Mouse (Mus musculus) cerebellum, adult 9-10 months (tissue): ENCODE measurements at regions not wholly inside any gene's neighbourhood (a gene's known extent, or its start where the extent isn't known, plus 50 kb on each side); places are given as distances from the start of the nearest gene placed in this dataset.
"Not testable (repeated sequence)": the region's sequence is repeated elsewhere in the genome, so short reads cannot be mapped to it uniquely, and the experiment has no call there.

ENCODE experiments used
- DNase-seq: peaks from one replicate; pipeline ENCODE4 v3.0.0; 2022

DNA sequence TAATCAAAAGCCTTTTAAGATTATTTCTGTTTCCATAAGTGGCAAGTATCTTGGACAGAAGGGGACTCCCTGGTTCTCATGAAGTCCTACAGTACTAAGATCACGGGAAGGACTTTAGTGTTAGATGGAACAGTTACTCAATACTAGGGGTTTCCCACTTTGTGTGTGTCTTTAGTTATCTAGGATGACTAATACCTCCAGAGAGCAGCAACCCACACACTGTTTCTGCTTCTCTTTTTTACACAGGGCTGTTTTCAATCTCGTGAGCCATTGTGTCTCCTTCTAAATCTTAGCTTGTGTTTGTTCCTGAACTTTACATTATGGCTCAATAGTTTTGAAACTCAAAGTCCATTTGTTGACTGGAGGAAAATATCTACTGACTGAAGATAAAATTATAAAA lies 496.5 kb upstream of the Impg1 start:
- DNase-seq, result no peak

- no peak for DNase-seq
These were observed 477.7 kb upstream of the Impg1 start for GRCm38 (mm10) chr9:80942991-80943390.

DNA sequence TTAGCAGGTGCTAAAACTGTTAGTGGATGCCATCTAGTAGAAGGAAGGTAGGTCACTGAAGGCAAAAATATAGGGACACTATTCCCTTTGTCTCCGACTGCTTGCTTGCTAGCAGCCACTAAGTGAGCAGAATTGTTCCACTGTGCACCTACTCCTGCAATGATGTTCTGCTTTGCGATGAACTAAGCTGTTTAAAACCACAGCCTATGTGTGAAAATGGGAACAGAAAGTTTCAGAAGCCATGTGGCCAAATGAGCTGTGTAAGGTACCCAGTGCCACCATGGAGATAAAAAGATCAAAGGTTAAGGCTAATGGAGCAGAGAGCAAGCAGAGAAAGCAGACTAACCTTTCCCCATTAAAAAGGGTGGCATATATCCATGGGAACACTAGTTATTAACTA lies 476.1 kb upstream of the Impg1 start:
- DNase-seq, result no peak

GRCm38 (mm10) chr9:80938238-80938637 lies 473.0 kb upstream of the Impg1 start:
- no peak for DNase-seq

GRCm38 (mm10) chr9:80930628-80931027 lies 465.3 kb upstream of the Impg1 start:
- no peak for DNase-seq

- DNase-seq, result no peak
These were observed 455.0 kb upstream of the Impg1 start for GRCm38 (mm10) chr9:80920304-80920703.

DNA sequence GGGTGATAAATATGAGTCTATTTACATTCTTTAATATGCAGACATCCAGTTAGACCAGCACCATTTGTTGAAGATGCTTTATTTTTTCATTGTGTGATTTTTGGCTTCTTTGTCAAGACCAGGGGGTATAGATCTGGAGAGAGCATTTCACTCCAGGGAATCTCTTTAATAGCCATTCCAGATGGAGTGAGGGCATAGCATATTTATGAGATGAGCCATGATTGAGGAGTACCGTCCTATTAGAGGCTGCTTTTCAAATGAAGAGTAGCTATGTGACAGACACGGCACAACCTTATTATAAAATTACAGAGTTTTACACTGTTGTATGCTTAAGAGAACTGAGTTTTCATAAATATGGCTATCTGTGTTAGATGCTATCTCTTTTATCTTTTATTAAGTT lies 448.6 kb upstream of the Impg1 start:
- DNase-seq, result no peak

- DNase-seq, result no peak
These were observed 446.9 kb upstream of the Impg1 start for GRCm38 (mm10) chr9:80912177-80912576.

GRCm38 (mm10) chr9:80866807-80867206 lies 401.5 kb upstream of the Impg1 start:
- no peak for DNase-seq

DNA sequence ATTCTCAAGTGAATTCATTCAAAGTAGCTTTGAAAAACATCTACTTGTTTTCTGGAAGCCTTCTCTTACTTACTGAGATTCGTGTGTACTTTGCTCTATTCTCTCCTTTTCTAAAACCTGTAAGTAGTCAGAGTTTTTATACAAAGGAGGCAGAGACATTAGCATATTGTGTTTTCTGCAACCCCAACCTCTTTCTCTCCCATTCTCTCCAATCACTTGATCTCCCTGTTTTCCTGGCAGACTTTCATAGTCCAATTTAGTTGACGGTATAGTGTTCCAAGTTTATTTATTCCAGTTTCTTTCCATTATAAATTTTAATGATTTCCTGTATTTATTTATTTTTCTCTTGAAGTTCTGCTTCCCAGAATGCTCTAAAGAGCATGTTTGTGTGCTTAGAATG lies 393.7 kb upstream of the Impg1 start:
- no peak for DNase-seq

DNA sequence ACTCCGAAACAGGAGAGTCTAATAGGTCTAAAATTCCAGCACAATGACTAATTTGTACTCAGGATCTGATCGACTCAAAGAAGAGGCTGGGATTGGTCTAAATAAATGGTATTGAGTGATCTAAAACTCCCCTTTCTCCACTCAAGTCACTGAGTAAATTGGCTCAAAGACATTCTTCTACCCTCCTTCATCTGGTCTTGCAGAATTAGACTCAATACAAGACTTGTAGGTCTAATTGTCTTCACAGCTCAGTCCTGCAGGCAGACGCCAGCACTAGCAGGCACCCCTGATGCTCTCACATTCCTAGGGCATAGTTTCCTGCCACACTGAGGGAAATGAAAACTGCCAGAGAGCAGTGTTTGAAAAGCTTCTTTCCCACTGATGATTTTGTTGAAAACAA lies 382.9 kb upstream of the Impg1 start:
- DNase-seq, result no peak

DNA sequence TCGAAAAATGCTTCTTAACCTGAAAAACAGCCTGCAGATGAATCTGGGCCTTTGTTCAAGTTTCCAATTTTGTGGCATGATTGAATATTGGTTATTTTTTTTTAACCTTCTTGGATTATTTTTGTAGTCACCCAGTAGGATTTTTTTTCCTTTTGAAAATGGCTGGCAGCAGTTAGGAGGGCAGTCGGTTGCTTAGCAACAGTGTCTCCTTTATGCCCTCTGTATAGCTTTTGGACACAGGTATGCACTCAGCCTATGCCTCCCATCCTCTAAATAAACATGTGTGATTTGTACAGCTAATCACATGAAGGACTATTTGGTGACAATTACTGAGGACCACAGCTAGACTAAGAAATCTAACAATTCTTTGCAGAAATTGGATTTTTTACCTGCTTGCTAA lies 367.5 kb upstream of the Impg1 start:
- DNase-seq, result no peak

DNA sequence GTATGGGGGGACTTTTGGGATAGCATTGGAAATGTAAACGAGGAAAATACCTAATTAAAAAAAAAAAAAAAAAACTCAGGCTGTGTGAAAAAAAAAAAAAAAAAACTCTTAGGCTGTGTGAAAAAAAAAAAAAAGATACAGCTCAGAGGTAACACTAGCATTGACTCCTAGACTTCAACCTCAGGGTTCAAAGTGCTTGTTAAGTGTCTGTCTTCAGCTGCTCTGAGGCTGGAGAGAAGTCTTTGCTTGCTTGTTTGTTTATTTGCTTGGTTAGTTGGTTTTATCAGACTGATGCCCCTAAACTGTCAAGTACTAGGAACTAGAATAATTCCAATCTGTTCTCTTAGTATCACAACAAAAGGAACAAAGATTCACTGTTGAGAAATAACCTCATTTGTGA lies 360.1 kb upstream of the Impg1 start:
- no peak for DNase-seq

- DNase-seq, result no peak
These were observed 354.8 kb upstream of the Impg1 start for GRCm38 (mm10) chr9:80820066-80820465.

- no peak for DNase-seq
These were observed 353.8 kb upstream of the Impg1 start for GRCm38 (mm10) chr9:80819070-80819469.

GRCm38 (mm10) chr9:80813921-80814320 lies 348.6 kb upstream of the Impg1 start:
- not testable (repeated sequence) for DNase-seq

GRCm38 (mm10) chr9:80791523-80791922 lies 326.2 kb upstream of the Impg1 start:
- no peak for DNase-seq

DNA sequence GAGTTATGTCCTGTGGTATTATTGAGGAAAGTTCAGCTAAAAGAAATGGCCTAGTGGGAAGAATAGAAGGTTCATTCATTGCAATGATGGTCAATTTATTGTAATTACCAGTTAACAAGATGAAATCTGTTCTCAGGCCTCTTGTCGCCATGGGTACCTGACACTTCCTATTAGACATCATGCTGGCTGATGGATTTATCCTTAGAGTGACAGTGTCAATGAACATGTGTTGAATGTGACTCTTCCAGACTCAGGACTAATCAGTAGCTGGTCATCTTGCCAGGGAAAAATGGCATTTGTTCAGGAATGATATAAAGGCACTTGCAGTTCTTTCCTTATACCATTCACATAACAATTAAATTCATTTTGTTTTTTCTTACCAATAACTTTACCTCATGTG lies 309.3 kb upstream of the Impg1 start:
- no peak for DNase-seq

DNA sequence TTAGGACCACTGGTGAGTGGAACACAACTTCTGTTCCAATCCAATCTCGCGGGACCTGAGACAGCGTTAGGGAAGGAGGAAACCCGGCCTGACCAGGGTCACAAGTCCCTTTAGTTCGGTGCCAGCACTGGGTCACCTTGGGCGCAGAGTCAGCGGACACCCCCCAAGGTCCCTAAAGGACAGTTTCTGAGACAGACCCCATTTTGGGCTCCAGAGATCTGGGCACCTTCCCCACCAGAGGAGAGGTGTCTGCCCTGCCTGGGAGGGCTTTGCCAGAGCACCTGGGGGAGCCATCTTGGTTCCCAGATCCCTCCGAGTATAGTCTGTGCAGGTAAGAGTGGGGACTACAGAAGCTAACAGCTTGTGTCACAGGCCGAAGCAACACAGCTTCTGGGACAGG lies 270.5 kb upstream of the Impg1 start:
- not testable (repeated sequence) for DNase-seq

DNA sequence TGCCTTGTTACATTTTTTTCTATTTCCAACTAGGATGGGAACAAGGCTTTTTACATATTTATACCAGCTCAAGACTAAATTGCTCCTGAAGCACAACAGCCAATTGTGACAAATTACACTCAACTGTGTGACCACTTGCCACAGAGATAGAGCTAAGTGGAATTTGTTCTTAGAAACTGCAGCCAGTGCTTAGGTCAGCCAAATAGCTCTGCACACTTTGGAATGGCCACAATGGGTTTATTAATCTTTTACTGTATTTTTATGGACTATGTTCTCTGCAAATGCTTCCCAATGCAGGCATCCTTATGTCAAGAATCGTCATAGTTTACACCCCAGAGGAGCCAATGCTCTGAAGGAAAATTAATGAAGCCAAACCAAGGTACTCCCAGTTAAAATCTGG lies 267.7 kb upstream of the Impg1 start:
- no peak for DNase-seq

GRCm38 (mm10) chr9:80723638-80724037 lies 258.4 kb upstream of the Impg1 start:
- no peak for DNase-seq

DNA sequence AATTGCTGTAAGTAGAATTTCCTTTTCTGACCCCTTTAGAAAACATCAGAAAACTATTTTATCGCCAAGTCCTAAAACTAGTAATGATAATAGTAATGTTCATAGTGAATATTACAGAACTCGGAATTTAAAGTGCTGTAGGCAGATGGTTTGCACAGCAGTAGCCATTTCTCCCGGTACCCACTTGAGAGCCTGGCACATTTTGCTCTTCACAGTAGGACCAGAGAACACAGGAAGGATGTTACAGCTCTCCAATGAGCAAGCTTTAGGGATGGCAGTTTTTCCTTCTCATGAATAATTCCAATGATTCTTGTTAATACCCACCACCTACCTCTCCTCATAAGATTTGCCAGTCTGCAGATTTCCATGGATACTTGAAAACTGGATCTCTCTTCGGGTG lies 253.2 kb upstream of the Impg1 start:
- DNase-seq, result no peak

DNA sequence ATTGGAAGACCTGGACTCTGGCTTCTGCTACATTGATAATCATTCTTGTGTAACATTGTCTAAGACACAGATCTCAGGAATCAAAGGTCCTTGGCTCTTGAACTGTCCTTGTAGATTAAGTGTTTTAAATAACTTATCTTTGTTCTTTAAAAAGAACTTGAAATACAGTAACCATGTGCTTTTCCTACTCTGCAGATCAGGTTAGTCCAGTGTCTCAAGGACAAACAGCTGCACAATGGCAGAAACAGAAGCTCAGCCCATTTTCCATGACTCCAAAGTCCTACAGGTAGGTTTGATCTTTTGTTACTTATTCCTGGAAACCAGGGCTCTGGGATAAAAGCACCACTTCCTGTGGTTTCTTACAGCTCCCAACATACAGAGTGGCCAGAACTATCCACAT lies 244.5 kb upstream of the Impg1 start:
- DNase-seq, result no peak

GRCm38 (mm10) chr9:80705264-80705663 lies 240.0 kb upstream of the Impg1 start:
- DNase-seq, result no peak

DNA sequence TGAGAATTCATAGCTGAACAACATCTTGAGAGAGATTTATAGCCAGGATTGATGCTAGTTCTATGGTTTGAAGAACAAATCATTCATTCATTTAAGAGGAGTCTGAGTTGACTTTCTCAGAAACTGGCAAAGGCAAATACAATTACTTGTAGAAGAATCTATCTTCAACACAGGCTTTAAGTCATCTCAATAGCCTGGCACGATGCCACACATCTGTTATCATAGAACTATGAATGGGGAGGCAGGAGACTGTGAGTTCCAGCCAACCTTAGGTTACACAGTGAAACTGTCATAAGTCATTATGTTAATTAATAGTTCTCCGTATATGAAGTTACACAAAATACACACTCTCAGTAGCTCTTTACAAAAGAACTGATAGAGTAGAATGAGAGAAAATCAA lies 231.9 kb upstream of the Impg1 start:
- no peak for DNase-seq

- peak; percentile 11 for DNase-seq
These were observed 223.3 kb upstream of the Impg1 start for GRCm38 (mm10) chr9:80688481-80689086.
